Mouse (Mus musculus): Measurements from ENCODE around the gene 2810408A11Rik. TPM values are rescaled to one million over a fixed set of nuclear protein-coding genes. Genes with fewer than 3 reads are reported as not detected.
"Not testable (repeated sequence)": the region's sequence is repeated elsewhere in the genome, so short reads cannot be mapped to it uniquely, and the experiment has no call there.

The 2810408A11Rik gene
- polyA plus RNA-seq, 1 experiment from 2014 or later = 16.4 TPM

- no peaks in the 10 kb centered on the region for H3K9me3 ChIP-seq (ENCODE audit: control insufficient read depth, low read length)
- H3K27me3 ChIP-seq (replicated peaks; ENCODE audit: control insufficient read depth, insufficient read depth, low read length) = no peaks in the 10 kb centered on the region
- peak within 1 kb of the TSS; percentile 97 for H3K4me2 ChIP-seq (ENCODE audit: low read length)
- peak; percentile 98 for ATAC-seq
- under 1% methylated on average over 78 of the region's 78 CpGs for WGBS
- peak within 1 kb of the TSS; percentile 87 for H3K4me3 ChIP-seq (replicated peaks; ENCODE audit: low read length)
- peaks cover 21% of the 10 kb centered on the region for H3K4me1 ChIP-seq (replicated peaks; ENCODE audit: control insufficient read depth, insufficient read depth, low read length)
- H3K27ac ChIP-seq (ENCODE audit: low read length) = peak within 1 kb of the TSS; percentile 98
- peak within 1 kb of the TSS; percentile 89 for H3K9ac ChIP-seq (replicated peaks; ENCODE audit: low read depth, low read length)
- H3K36me3 ChIP-seq (ENCODE audit: control insufficient read depth, insufficient read depth) = peaks cover 17% of the 10 kb centered on the region
These were observed 20.6 kb upstream of the 2810408A11Rik start, which contains the start of gene Eif5a for GRCm38 (mm10) chr11:69921114-69922011. Gene Eif5a, minus strand, starts transcription at chr11:69921958.

GRCm38 (mm10) chr11:69920266-69921031, 19.7 kb upstream of the 2810408A11Rik start:
- under 1% methylated on average over 62 of the region's 65 CpGs for WGBS
- H3K9ac ChIP-seq (replicated peaks; ENCODE audit: low read depth, low read length) = peak overlapping the region; percentile 89
- ATAC-seq = no peak

GRCm38 (mm10) chr11:69919661-69920265, 19.0 kb upstream of the 2810408A11Rik start:
- ATAC-seq = no peak
- peak overlapping the region; percentile 97 for H3K4me2 ChIP-seq (ENCODE audit: low read length)
- peaks cover 25% of the 10 kb centered on the region for H3K36me3 ChIP-seq (ENCODE audit: control insufficient read depth, insufficient read depth)
- peaks cover 29% of the 10 kb centered on the region for H3K4me1 ChIP-seq (replicated peaks; ENCODE audit: control insufficient read depth, insufficient read depth, low read length)
- peak overlapping the region; percentile 87 for H3K4me3 ChIP-seq (replicated peaks; ENCODE audit: low read length)
- H3K27me3 ChIP-seq (replicated peaks; ENCODE audit: control insufficient read depth, insufficient read depth, low read length) = no peaks in the 10 kb centered on the region
- H3K27ac ChIP-seq (ENCODE audit: low read length) = peak overlapping the region; percentile 88
- peak overlapping the region; percentile 89 for H3K9ac ChIP-seq (replicated peaks; ENCODE audit: low read depth, low read length)
- H3K9me3 ChIP-seq (ENCODE audit: control insufficient read depth, low read length) = no peaks in the 10 kb centered on the region
- WGBS = under 1% methylated on average over 17 of the region's 17 CpGs

More at GRCm38 (mm10) chr11:69920266-69921031, 19.7 kb upstream of the 2810408A11Rik start:
- Histone ChIP-seq H3K27me3 (replicated peaks; ENCODE audit: control insufficient read depth, insufficient read depth, low read length) (no peaks in the 10 kb centered on the region), H3K4me1 (replicated peaks; ENCODE audit: control insufficient read depth, insufficient read depth, low read length) (peaks cover 22% of the 10 kb centered on the region), H3K4me3 (replicated peaks; ENCODE audit: low read length) (peak overlapping the region; percentile 87), H3K4me2 (ENCODE audit: low read length) (peak overlapping the region; percentile 97), H3K36me3 (ENCODE audit: control insufficient read depth, insufficient read depth) (peaks cover 22% of the 10 kb centered on the region), H3K9me3 (ENCODE audit: control insufficient read depth, low read length) (no peaks in the 10 kb centered on the region), H3K27ac (ENCODE audit: low read length) (peak overlapping the region; percentile 88)

- H3K27ac ChIP-seq (ENCODE audit: low read length) = no peak overlapping the region
- 0 out of 2 replicates have a peak overlapping the region, but pooled peaks have one; percentile 28 for H3K9ac ChIP-seq (replicated peaks; ENCODE audit: low read depth, low read length)
- H3K4me2 ChIP-seq (ENCODE audit: low read length) = peak overlapping the region; percentile 97
- no peaks in the 10 kb centered on the region for H3K27me3 ChIP-seq (replicated peaks; ENCODE audit: control insufficient read depth, insufficient read depth, low read length)
- ATAC-seq = no peak
- H3K4me1 ChIP-seq (replicated peaks; ENCODE audit: control insufficient read depth, insufficient read depth, low read length) = peaks cover 34% of the 10 kb centered on the region
- WGBS = 85% methylated on average over 9 of the region's 9 CpGs
- H3K9me3 ChIP-seq (ENCODE audit: control insufficient read depth, low read length) = no peaks in the 10 kb centered on the region
- peaks cover 25% of the 10 kb centered on the region for H3K36me3 ChIP-seq (ENCODE audit: control insufficient read depth, insufficient read depth)
- H3K4me3 ChIP-seq (replicated peaks; ENCODE audit: low read length) = peak overlapping the region; percentile 87
These were observed 18.3 kb upstream of the 2810408A11Rik start for GRCm38 (mm10) chr11:69919053-69919452.

GRCm38 (mm10) chr11:69918118-69918517, 17.3 kb upstream of the 2810408A11Rik start:
- no peak overlapping the region for H3K27ac ChIP-seq (ENCODE audit: low read length)
- H3K9ac ChIP-seq (replicated peaks; ENCODE audit: low read depth, low read length) = no peak overlapping the region
- H3K9me3 ChIP-seq (ENCODE audit: control insufficient read depth, low read length) = no peaks in the 10 kb centered on the region
- H3K36me3 ChIP-seq (ENCODE audit: control insufficient read depth, insufficient read depth) = peaks cover 25% of the 10 kb centered on the region
- peaks cover 40% of the 10 kb centered on the region for H3K4me1 ChIP-seq (replicated peaks; ENCODE audit: control insufficient read depth, insufficient read depth, low read length)
- WGBS = 88% methylated on average over 5 of the region's 5 CpGs
- H3K27me3 ChIP-seq (replicated peaks; ENCODE audit: control insufficient read depth, insufficient read depth, low read length) = no peaks in the 10 kb centered on the region
- H3K4me3 ChIP-seq (replicated peaks; ENCODE audit: low read length) = no peak overlapping the region
- ATAC-seq = no peak
- H3K4me2 ChIP-seq (ENCODE audit: low read length) = no peak overlapping the region

- Histone ChIP-seq H3K36me3 (ENCODE audit: control insufficient read depth, insufficient read depth) (peaks cover 27% of the 10 kb centered on the region), H3K4me3 (replicated peaks; ENCODE audit: low read length) (no peak overlapping the region), H3K27ac (ENCODE audit: low read length) (no peak overlapping the region), H3K9ac (replicated peaks; ENCODE audit: low read depth, low read length) (no peak overlapping the region), H3K4me2 (ENCODE audit: low read length) (no peak overlapping the region), H3K9me3 (ENCODE audit: control insufficient read depth, low read length) (no peaks in the 10 kb centered on the region), H3K27me3 (replicated peaks; ENCODE audit: control insufficient read depth, insufficient read depth, low read length) (no peaks in the 10 kb centered on the region), H3K4me1 (replicated peaks; ENCODE audit: control insufficient read depth, insufficient read depth, low read length) (peaks cover 40% of the 10 kb centered on the region)
- WGBS = 88% methylated on average over 8 of the region's 8 CpGs
- no peak for ATAC-seq
These were observed 16.7 kb upstream of the 2810408A11Rik start for GRCm38 (mm10) chr11:69917379-69917948.

GRCm38 (mm10) chr11:69916652-69917378, 16.0 kb upstream of the 2810408A11Rik start:
- H3K4me3 ChIP-seq (replicated peaks; ENCODE audit: low read length); H3K9me3 ChIP-seq (ENCODE audit: control insufficient read depth, low read length); H3K27ac ChIP-seq (ENCODE audit: low read length); H3K9ac ChIP-seq (replicated peaks; ENCODE audit: low read depth, low read length); H3K4me2 ChIP-seq (ENCODE audit: low read length); H3K27me3 ChIP-seq (replicated peaks; ENCODE audit: control insufficient read depth, insufficient read depth, low read length); ATAC-seq: not testable (repeated sequence)
- H3K36me3 ChIP-seq (ENCODE audit: control insufficient read depth, insufficient read depth) = peaks cover 33% of the 10 kb centered on the region
- whole genome bisulfite sequencing = 62% methylated on average over 7 of the region's 7 CpGs
- peaks cover 36% of the 10 kb centered on the region for H3K4me1 ChIP-seq (replicated peaks; ENCODE audit: control insufficient read depth, insufficient read depth, low read length)
